Mouse (Mus musculus) adipose tissue, adult 10 weeks (tissue): ENCODE measurements around the gene Shroom4. TPM values are rescaled to one million over a fixed set of nuclear protein-coding genes. Genes with fewer than 3 reads are reported as not detected.

Source experiments
- polyA plus RNA-seq: library from polyadenylated mRNA; stranded (reverse); fragments of 350-450 nt; fragmentation: Illumina TruSeq; extraction: RNeasy Lipid Tissue Mini Kit (QIAGEN cat#74804); gene quantifications from one replicate; pipeline ENCODE4 v1.2.3, GENCODE M21; 2014; ENCODE audit warnings: low read depth, low replicate concordance

Gene Shroom4
- polyA plus RNA-seq: 5.8 TPM

DNA sequence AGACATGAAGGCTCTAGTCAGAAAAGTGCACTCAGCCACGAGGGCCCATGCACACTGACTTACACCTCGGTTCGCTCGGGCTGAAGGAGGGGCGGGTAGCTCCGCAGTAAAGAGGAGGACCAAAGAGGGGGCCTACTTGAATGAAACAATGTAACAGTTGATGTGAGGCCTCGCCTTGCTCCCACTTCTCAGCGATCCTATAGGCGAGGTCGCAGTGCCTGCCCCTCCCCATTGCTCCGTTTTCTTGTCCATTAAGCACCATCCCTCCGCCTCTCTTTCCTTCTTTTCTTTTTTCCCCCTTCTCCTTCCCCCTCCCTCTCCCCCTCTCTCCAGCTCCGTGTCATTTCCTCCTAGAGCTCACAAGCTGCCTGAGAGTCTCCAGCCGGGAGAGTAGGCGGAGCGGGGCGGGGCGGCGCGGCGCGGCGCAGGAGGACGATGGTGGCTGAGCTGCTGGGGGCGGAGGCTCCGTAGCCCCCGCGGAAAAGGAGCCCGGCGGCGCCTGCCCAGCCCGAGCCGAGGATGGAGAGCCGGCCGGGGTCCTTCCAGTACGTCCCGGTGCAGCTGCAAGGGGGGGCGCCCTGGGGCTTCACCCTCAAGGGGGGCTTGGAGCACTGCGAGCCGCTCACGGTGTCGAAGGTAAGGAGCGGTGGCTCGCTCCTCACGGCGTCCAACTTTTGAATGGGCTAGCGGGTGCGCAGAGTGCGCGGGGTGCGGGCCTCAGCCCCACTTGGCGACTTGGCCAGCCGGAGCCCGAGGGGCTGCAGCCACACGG, at the start of gene Shroom4:
Gene Shroom4, plus strand, starts transcription at position 229 of the 772 bp plus-strand sequence.

Other genes with a start within 250 kb of the Shroom4 start
- 6.4 TPM for gene Nudt10, start 226.8 kb upstream of the Shroom4 start, polyA plus RNA-seq
- 0.62 TPM for gene Bmp15, start 79.1 kb upstream of the Shroom4 start, polyA plus RNA-seq